8 mouse cellular contexts compared by ENCODE assay signal in the genomic region with DNA sequence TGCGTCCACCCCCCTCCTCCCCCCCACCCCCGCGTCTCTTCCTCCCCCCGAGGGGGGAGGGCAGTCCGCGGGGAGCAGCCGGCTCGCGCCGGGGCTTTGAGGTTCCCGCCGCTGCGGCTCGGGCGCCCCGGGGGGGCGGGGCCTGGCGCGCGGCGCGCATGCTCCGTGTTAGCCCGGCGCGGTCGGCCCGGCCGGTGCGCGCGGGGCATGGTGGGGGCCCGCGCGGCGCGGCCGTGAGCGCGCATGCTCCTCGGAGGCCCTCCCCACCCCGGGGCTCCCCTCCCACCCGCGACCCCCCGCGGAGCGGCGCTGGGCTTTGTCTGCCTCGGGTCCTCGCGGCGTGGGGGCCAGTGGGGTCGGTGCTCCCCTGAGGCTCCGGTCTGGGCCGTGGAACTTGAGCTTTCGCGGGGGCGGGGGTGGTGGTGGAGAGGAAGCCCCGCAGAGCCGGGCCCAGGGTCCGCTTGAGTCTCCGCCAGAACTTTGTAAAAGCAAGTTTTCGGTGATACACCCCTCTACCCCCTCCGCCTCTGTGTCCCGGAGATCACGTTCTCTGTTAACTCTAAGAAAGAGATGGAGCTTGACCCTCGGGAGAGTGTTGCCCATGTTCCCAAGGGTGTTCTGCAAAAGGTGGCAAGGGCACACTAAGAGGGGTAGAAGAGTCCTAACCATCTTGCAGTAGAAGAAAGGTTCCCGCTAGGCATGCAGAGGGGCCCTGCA. TPM values are rescaled to one million over a fixed set of nuclear protein-coding genes. Genes with fewer than 3 reads are reported as not detected.
DNase-seq lines count a peak whose midpoint lies in the region; ATAC-seq and TF ChIP-seq lines count a peak whose summit lies in the region.

No protein-coding gene starts in this region.

- no peak for TF ChIP-seq CTCF in brain, embryonic 14.5 days (IDR thresholded peaks at IDR 0.05; ENCODE audit: borderline replicate concordance, extremely low read depth, insufficient read depth, insufficient read length)
- no peak for TF ChIP-seq CTCF in liver, postnatal 0 days (IDR thresholded peaks at IDR 0.05; ENCODE audit: low read depth)

- DNase-seq in CD8-positive naive resting alpha-beta T cell, adult 2 months (ENCODE audit: low read depth in 2 of 2, low spot score in 2 of 2): peak; percentile 35 to 54
- DNase-seq in brain, embryonic 14.5 days (ENCODE audit: low read depth): peak; percentile 86
- peak; percentile 93 for DNase-seq in kidney, postnatal 14 days
- DNase-seq in liver, postnatal 0 days: peak; percentile 92
- peak; percentile 93 for DNase-seq in testis, postnatal 10 days (ENCODE audit: low spot score)

- H3K27me3 ChIP-seq in heart, embryonic 14.5 days (ENCODE audit: control insufficient read depth, insufficient read depth, low read length): peaks cover 5% of the 10 kb centered on the region; the same call in 1 of the 2 replicates
- no peaks in the 10 kb centered on the region for H3K27me3 ChIP-seq in liver, postnatal 0 days (ENCODE audit: insufficient read depth, low read length)
- H3K27me3 ChIP-seq in neural tube, embryonic 14.5 days (ENCODE audit: control insufficient read depth, insufficient read depth, low read length): no peaks in the 10 kb centered on the region

- TF ChIP-seq EP300 in liver, postnatal 0 days (IDR thresholded peaks at IDR 0.05; ENCODE audit: low read depth): no peak

- peaks cover 14% of the 10 kb centered on the region for H3K36me3 ChIP-seq in heart, embryonic 14.5 days (ENCODE audit: control insufficient read depth, insufficient read depth, low read length)
- H3K36me3 ChIP-seq in liver, postnatal 0 days (replicated peaks; ENCODE audit: insufficient read depth, low read length): peaks cover 21% of the 10 kb centered on the region
- H3K36me3 ChIP-seq in neural tube, embryonic 14.5 days (ENCODE audit: control insufficient read depth, insufficient read depth, low read length): peaks cover 2% of the 10 kb centered on the region; the same call in 1 of the 2 replicates

- peak overlapping the region; percentile 77 for H3K4me2 ChIP-seq in heart, embryonic 14.5 days (ENCODE audit: low read length)
- H3K4me2 ChIP-seq in liver, postnatal 0 days (ENCODE audit: low read depth, low read length): peak overlapping the region; percentile 91
- peak overlapping the region; percentile 66 for H3K4me2 ChIP-seq in neural tube, embryonic 14.5 days (ENCODE audit: low read depth, low read length)

- peak overlapping the region; percentile 74 to 93 for H3K27ac ChIP-seq in heart, embryonic 14.5 days (replicated peaks in 1 of 2; ENCODE audit: control insufficient read depth in 1 of 2, insufficient read depth in 1 of 2, low read depth in 2 of 2, low read length in 2 of 2)
- peak overlapping the region; percentile 94 for H3K27ac ChIP-seq in liver, postnatal 0 days (ENCODE audit: low read depth)
- peak overlapping the region; percentile 95 for H3K27ac ChIP-seq in neural tube, embryonic 14.5 days (ENCODE audit: low read depth, low read length)

- peak overlapping the region; percentile 69 to 90 for H3K4me3 ChIP-seq in heart, embryonic 14.5 days (ENCODE audit: control insufficient read depth in 1 of 2, insufficient read depth in 1 of 2, low read depth in 1 of 2, low read length in 2 of 2)
- peak overlapping the region; percentile 69 for H3K4me3 ChIP-seq in liver, postnatal 0 days (ENCODE audit: low read depth, low read length)
- H3K4me3 ChIP-seq in neural tube, embryonic 14.5 days (ENCODE audit: low read depth, low read length): peak overlapping the region; percentile 89

- H3K4me1 ChIP-seq in heart, embryonic 14.5 days (ENCODE audit: control insufficient read depth in 2 of 2, insufficient read depth in 2 of 2, low read length in 2 of 2): peaks cover 21 to 35% of the 10 kb centered on the region in 2 experiments
- peaks cover 38% of the 10 kb centered on the region for H3K4me1 ChIP-seq in liver, postnatal 0 days (ENCODE audit: insufficient read depth)
- H3K4me1 ChIP-seq in neural tube, embryonic 14.5 days (ENCODE audit: control insufficient read depth, insufficient read depth, low read length): peaks cover 24% of the 10 kb centered on the region

- H3K9ac ChIP-seq in heart, embryonic 14.5 days (ENCODE audit: low read length): peak overlapping the region; percentile 93
- peak overlapping the region; percentile 90 for H3K9ac ChIP-seq in liver, postnatal 0 days (replicated peaks)
- peak overlapping the region; percentile 95 for H3K9ac ChIP-seq in neural tube, embryonic 14.5 days (replicated peaks; ENCODE audit: low read depth, low read length)

- TF ChIP-seq POLR2A in brain, embryonic 14.5 days (IDR thresholded peaks at IDR 0.05; ENCODE audit: borderline replicate concordance, extremely low read depth, insufficient read depth, insufficient read length, poor library complexity, severe bottlenecking): peak; percentile 51; the same call in 1 of the 2 replicates

- 1% methylated on average over 39 of the region's 68 CpGs for whole genome bisulfite sequencing in heart, embryonic 14.5 days
- under 1% methylated on average over 34 of the region's 68 CpGs for WGBS in liver, postnatal 0 days (ENCODE audit: insufficient replicate concordance)
- WGBS in neural tube, embryonic 14.5 days: under 1% methylated on average over 26 of the region's 68 CpGs

- peak; percentile 45 for ATAC-seq in erythroid progenitor cell, adult 5-6 weeks (replicated peaks; ENCODE audit: low FRiP score, poor library complexity, severe bottlenecking)
- ATAC-seq in heart, embryonic 14.5 days (ENCODE audit: insufficient number of reproducible peaks, insufficient read depth, low FRiP score, low read depth): peak; percentile 82
- peak; percentile 79 for ATAC-seq in liver, postnatal 0 days
- ATAC-seq in neural tube, embryonic 14.5 days (ENCODE audit: low read depth): peak; percentile 71

- no peaks in the 10 kb centered on the region for H3K9me3 ChIP-seq in heart, embryonic 14.5 days (ENCODE audit: control insufficient read depth, low read length)
- no peaks in the 10 kb centered on the region for H3K9me3 ChIP-seq in liver, postnatal 0 days (ENCODE audit: low read length)
- H3K9me3 ChIP-seq in neural tube, embryonic 14.5 days (ENCODE audit: control insufficient read depth, low read length): no peaks in the 10 kb centered on the region

RNA-seq across cellular contexts. Expression of gene Rcc2, which starts 2.4 kb away (rescaled TPM):
- 104 and 106 TPM in 2 replicates for polyA plus RNA-seq in brain, embryonic 14.5 days (2012; rRNA removed)
- 22.6 and 25.6 TPM in 2 replicates for total RNA-seq in erythroid progenitor cell, adult 5-6 weeks (2015; ENCODE audit: low replicate concordance)
- 22.3 and 26.0 TPM in 2 replicates for total RNA-seq in erythroid progenitor cell, adult 5-6 weeks (2017; ENCODE audit: low replicate concordance)
- 15.1 and 16.1 TPM in 2 replicates for polyA plus RNA-seq in heart, embryonic 14.5 days (2014; fragmentation: Nextera tagmentation; extraction: Ambion mirVana)
- polyA plus RNA-seq in liver, postnatal 0 days (2015; fragmentation: Nextera tagmentation; extraction: Ambion mirVana): 15.1 TPM in 2 replicates
- 9.2 and 11.8 TPM in 2 replicates for polyA plus RNA-seq in neural tube, embryonic 14.5 days (2014; fragmentation: Nextera tagmentation; extraction: Ambion mirVana)

RNA-seq across cellular contexts. Expression of gene Arhgef10l, which starts 37.0 kb away (rescaled TPM):
- polyA plus RNA-seq in brain, embryonic 14.5 days (2012; rRNA removed): 43.4 and 45.9 TPM in 2 replicates
- not detected in 2 replicates for total RNA-seq in erythroid progenitor cell, adult 5-6 weeks (2015; ENCODE audit: low replicate concordance)
- total RNA-seq in erythroid progenitor cell, adult 5-6 weeks (2017; ENCODE audit: low replicate concordance): 0.64 and 1.4 TPM in 2 replicates
- polyA plus RNA-seq in heart, embryonic 14.5 days (2014; fragmentation: Nextera tagmentation; extraction: Ambion mirVana): 14.2 and 15.9 TPM in 2 replicates
- polyA plus RNA-seq in liver, postnatal 0 days (2015; fragmentation: Nextera tagmentation; extraction: Ambion mirVana): 6.3 and 7.6 TPM in 2 replicates
- polyA plus RNA-seq in neural tube, embryonic 14.5 days (2014; fragmentation: Nextera tagmentation; extraction: Ambion mirVana): 18.8 and 24.4 TPM in 2 replicates

RNA-seq across cellular contexts. Expression of gene Padi6, which starts 39.7 kb away (rescaled TPM):
- polyA plus RNA-seq in brain, embryonic 14.5 days (2012; rRNA removed): 0.04 TPM in 1 of 2 replicates, not detected in the other
- not detected in 2 replicates for total RNA-seq in erythroid progenitor cell, adult 5-6 weeks (2015; ENCODE audit: low replicate concordance)
- not detected in 2 replicates for total RNA-seq in erythroid progenitor cell, adult 5-6 weeks (2017; ENCODE audit: low replicate concordance)
- polyA plus RNA-seq in heart, embryonic 14.5 days (2014; fragmentation: Nextera tagmentation; extraction: Ambion mirVana): not detected in 2 replicates
- polyA plus RNA-seq in liver, postnatal 0 days (2015; fragmentation: Nextera tagmentation; extraction: Ambion mirVana): not detected in 2 replicates
- polyA plus RNA-seq in neural tube, embryonic 14.5 days (2014; fragmentation: Nextera tagmentation; extraction: Ambion mirVana): 0.08 TPM in 1 of 2 replicates, not detected in the other

Comparison
In these comparisons a context has a peak if more than half of its experiments do, and no peak if none do; other contexts are left out.
1. Peak in every context shown above with its lines: DNase-seq, ATAC-seq, H3K4me3 ChIP-seq and H3K27ac ChIP-seq.